Mouse (Mus musculus) limb, embryonic 12.5 days (tissue): Measurements from ENCODE around the gene Rnf220. TPM values are rescaled to one million over a fixed set of nuclear protein-coding genes. Genes with fewer than 3 reads are reported as not detected.

ENCODE experiments used
- ATAC-seq: fragments of 200-750 bp; cut with Nextera tagmentation; 2 replicates; pipeline ENCODE4 v1.8.0; 2017; ENCODE audit warnings: low read depth, moderate TSS enrichment; ENCODE audit not compliant: insufficient number of reproducible peaks, insufficient read depth, low FRiP score, low TSS enrichment
- H3K27ac ChIP-seq: fragments of 300-500 bp; sonication (generic); 2 replicates; pipeline ENCODE4 v1.5.1; 2016; ENCODE audit warnings: mild to moderate bottlenecking, moderate library complexity
- H3K27me3 ChIP-seq: fragments of 300-500 bp; sonication (generic); 2 replicates; pipeline ENCODE4 v1.6.1; 2016; ENCODE audit warnings: mild to moderate bottlenecking, moderate library complexity
- H3K36me3 ChIP-seq: fragments of 300-500 bp; sonication (generic); 2 replicates; pipeline ENCODE4 v1.6.1; 2016; ENCODE audit warnings: mild to moderate bottlenecking, moderate library complexity
- H3K4me1 ChIP-seq: fragments of 300-500 bp; sonication (generic); replicated peaks from 2 replicates; pipeline ENCODE4 v1.6.1; 2016
- H3K4me2 ChIP-seq: fragments of 300-500 bp; sonication (generic); 2 replicates; pipeline ENCODE4 v1.6.1; 2016; ENCODE audit warnings: mild to moderate bottlenecking, moderate library complexity
- H3K4me3 ChIP-seq: fragments of 300-500 bp; sonication (generic); replicated peaks from 2 replicates; pipeline ENCODE4 v1.5.1; 2016; ENCODE audit warnings: mild to moderate bottlenecking
- H3K9ac ChIP-seq: fragments of 300-500 bp; sonication (generic); replicated peaks from 2 replicates; pipeline ENCODE4 v1.6.1; 2016; ENCODE audit warnings: mild to moderate bottlenecking, moderate library complexity
- H3K9me3 ChIP-seq: fragments of 300-500 bp; sonication (generic); 2 replicates; pipeline ENCODE4 v1.6.1; 2016; ENCODE audit warnings: mild to moderate bottlenecking, moderate library complexity
- WGBS: fragments of 180-500 bp; shearing (Covaris S2); methylation state at CpG from one replicate; pipeline ENCODE4 v1.1.7; 2016; 5-methylcytosine and 5-hydroxymethylcytosine counted together
- polyA plus RNA-seq: library from polyadenylated mRNA; unstranded; fragments of >200 nt; fragmentation: Nextera tagmentation; extraction: Ambion mirVana; gene quantifications from 2 replicates; pipeline ENCODE4 v1.2.1, GENCODE M21; 2016

The Rnf220 gene
- polyA plus RNA-seq, result 112 and 119 TPM in 2 replicates

- Histone ChIP-seq H3K4me1 (peaks cover 27% of the 10 kb centered on the region), H3K4me3 (peak within 1 kb of the TSS; percentile 64), H3K9ac (peak within 1 kb of the TSS; percentile 72), H3K36me3 (peaks cover 10% of the 10 kb centered on the region; the same call in 1 of the 2 replicates), H3K9me3 (peaks cover 3% of the 10 kb centered on the region), H3K4me2 (peak within 1 kb of the TSS; percentile 91), H3K27ac (peak within 1 kb of the TSS; percentile 94), H3K27me3 (peaks cover 30% of the 10 kb centered on the region)
- under 1% methylated on average over 42 of the region's 42 CpGs for WGBS
- ATAC-seq, result peak; percentile 93
Observed at GRCm38 (mm10) chr4:117496482-117497165, at the start of gene Rnf220. Rnf220 (minus strand) TSS chr4:117497052.

- H3K36me3 ChIP-seq, result no peaks in the 10 kb centered on the region
- H3K4me2 ChIP-seq, result no peak overlapping the region
- no peaks in the 10 kb centered on the region for H3K9me3 ChIP-seq
- no peak overlapping the region for H3K4me3 ChIP-seq
- ATAC-seq, result no peak
- H3K27ac ChIP-seq, result no peak overlapping the region
- H3K4me1 ChIP-seq, result peaks cover 10% of the 10 kb centered on the region
- no peak overlapping the region for H3K9ac ChIP-seq
- no peaks in the 10 kb centered on the region for H3K27me3 ChIP-seq
- 87% methylated on average over 6 of the region's 6 CpGs for WGBS
Observed at GRCm38 (mm10) chr4:117546616-117547015, 49.8 kb upstream of the Rnf220 start.

DNA sequence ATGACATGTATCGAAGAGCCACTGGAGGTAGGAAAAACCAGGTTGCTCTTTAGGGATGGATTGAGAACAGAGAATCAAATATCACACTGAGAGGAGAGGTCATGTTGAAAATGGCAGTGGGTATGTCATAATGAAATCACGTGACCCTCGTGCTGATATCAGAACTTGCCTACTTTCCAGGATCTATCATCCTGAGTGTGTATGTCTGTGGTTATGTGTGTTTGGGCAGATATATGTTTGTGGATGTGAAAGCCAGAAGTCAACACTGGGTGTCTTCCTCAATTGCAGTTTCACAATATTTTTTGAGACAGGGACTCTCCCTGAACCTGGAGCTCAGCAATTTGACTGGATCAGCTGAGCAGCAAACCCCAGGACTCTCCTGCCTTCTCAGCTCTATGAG lies 48.6 kb upstream of the Rnf220 start:
- H3K4me3 ChIP-seq, result no peak overlapping the region
- H3K36me3 ChIP-seq, result no peaks in the 10 kb centered on the region
- 92% methylated on average over 3 of the region's 3 CpGs for WGBS
- H3K4me2 ChIP-seq, result no peak overlapping the region
- H3K4me1 ChIP-seq, result no peaks in the 10 kb centered on the region
- no peak for ATAC-seq
- H3K27me3 ChIP-seq, result no peaks in the 10 kb centered on the region
- H3K9me3 ChIP-seq, result no peaks in the 10 kb centered on the region
- H3K27ac ChIP-seq, result no peak overlapping the region
- H3K9ac ChIP-seq, result no peak overlapping the region

GRCm38 (mm10) chr4:117540571-117540970 lies 43.7 kb upstream of the Rnf220 start:
- peaks cover 9% of the 10 kb centered on the region; the same call in 1 of the 2 replicates for H3K4me1 ChIP-seq
- no peak overlapping the region for H3K4me2 ChIP-seq
- no peaks in the 10 kb centered on the region for H3K9me3 ChIP-seq
- H3K36me3 ChIP-seq, result no peaks in the 10 kb centered on the region
- WGBS, result 63% methylated on average over 5 of the region's 5 CpGs
- no peak for ATAC-seq
- no peaks in the 10 kb centered on the region for H3K27me3 ChIP-seq
- no peak overlapping the region for H3K4me3 ChIP-seq
- H3K27ac ChIP-seq, result no peak overlapping the region
- H3K9ac ChIP-seq, result no peak overlapping the region

DNA sequence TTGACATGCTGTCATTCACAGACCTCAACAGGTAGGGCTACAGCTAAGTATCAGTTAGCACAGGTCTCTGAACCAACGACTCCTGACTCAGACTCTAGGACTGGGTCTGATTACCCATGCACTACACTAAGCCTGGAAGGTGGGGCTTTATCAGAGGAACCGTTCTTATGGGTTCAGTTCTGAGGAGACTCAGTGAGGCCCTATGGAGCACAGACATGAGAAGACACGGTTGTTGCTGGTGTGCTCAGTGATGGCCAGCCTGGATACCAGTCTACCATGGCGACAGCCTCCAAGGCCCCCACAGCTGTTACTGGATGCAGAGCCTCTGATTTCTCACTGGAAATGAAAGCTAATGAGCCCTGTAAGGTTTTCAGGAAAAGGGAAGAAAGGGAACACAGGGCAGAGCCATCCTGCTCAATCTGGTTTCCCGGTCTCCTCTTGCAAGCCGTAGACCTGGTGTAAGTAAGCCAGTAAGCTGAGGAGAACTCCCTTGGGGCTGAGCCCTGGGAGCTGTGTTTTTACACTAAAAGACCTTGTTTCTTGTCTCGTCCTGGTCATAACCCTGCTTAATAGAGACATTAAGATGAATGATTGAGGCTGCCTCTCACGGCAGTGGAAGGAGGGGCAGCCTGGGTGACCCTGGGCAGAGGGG lies 42.6 kb upstream of the Rnf220 start:
- Histone ChIP-seq H3K4me2 (no peak overlapping the region), H3K36me3 (no peaks in the 10 kb centered on the region), H3K9me3 (no peaks in the 10 kb centered on the region), H3K27me3 (no peaks in the 10 kb centered on the region), H3K4me3 (no peak overlapping the region), H3K27ac (no peak overlapping the region), H3K4me1 (peaks cover 9% of the 10 kb centered on the region; the same call in 1 of the 2 replicates), H3K9ac (no peak overlapping the region)
- 63% methylated on average over 8 of the region's 8 CpGs for WGBS
- no peak for ATAC-seq

DNA sequence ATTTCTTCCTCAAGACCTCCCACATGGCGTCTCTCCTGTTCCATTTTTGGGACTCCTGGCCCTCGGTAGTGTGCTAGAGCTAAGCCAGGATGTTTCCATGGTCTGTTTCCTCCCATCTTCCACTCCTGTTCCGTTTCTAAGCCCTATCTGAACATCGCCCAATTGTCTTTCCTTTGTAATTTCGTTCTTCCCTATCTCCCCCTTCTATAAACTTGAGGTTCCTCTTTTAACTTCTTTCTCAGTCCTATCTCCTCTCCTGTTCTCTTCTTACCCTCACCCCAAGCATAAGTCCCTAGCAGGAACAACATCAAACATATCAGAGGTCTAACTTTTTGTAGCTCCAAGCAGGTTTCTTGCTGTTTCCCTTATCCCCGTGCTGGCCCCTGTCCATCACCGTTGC lies 40.1 kb upstream of the Rnf220 start:
- WGBS, result 92% methylated on average over 7 of the region's 7 CpGs
- no peak for ATAC-seq

DNA sequence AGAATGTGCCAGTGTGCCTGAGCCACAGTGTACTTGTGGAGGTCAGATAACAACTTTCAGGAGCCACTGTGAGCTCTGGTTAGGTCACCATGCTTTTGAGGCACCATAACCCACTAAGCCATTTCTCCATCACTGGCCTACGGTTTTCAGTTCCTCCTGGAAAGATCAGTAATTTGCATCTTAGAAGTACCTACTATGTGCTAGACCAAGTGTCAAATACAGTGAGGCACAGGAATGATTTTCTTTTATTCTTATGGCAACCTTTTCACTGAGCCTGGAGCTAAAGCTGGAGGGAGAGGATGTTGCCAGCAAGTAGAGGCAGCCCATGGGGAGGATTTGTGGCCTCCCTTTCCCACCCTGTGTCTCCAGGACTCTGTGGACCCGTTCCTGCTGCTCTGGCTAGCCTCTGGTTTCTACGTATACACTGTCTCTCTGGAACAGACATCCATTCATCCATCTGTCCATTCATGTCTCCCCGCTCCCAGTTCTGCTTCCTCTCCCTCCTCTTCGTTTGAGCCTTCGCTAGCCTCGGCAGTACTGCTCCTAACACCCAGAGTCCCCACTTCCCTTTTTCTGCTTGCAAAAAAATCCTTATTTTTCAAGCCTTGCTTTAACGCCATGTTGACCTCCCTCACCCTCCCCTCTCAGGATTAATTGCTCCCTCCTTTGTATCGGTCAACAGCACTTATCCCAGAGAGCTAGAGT lies 38.8 kb upstream of the Rnf220 start:
- ATAC-seq, result no peak
- Histone ChIP-seq H3K4me1 (peaks cover 9% of the 10 kb centered on the region; the same call in 1 of the 2 replicates), H3K36me3 (no peaks in the 10 kb centered on the region), H3K9me3 (no peaks in the 10 kb centered on the region), H3K27ac (no peak overlapping the region), H3K4me3 (no peak overlapping the region), H3K27me3 (no peaks in the 10 kb centered on the region), H3K4me2 (no peak overlapping the region), H3K9ac (no peak overlapping the region)
- 67% methylated on average over 9 of the region's 9 CpGs for WGBS

More for the DNA sequence above, 40.1 kb upstream of the Rnf220 start:
- Histone ChIP-seq H3K9me3 (no peaks in the 10 kb centered on the region), H3K27me3 (no peaks in the 10 kb centered on the region), H3K9ac (no peak overlapping the region), H3K4me2 (no peak overlapping the region), H3K27ac (no peak overlapping the region), H3K4me1 (peaks cover 9% of the 10 kb centered on the region; the same call in 1 of the 2 replicates), H3K36me3 (no peaks in the 10 kb centered on the region), H3K4me3 (no peak overlapping the region)

DNA sequence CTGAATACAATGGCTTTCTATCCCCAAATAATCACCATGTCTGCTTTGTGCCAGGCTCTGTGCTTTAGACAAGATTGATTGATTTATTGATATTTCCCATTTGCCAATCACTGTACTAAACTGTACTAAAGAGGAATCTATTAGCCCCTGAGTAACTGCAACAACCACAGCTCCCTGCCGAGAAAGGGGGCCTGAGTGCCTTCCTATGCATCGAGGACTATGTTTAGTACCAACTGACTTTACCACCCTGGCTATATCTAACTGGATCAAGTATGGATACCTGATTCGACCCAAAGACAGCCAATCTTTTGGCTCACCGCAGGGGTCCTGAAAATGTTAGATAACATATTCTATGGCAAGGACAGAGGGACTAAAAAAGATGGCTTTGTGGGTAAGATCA lies 33.0 kb upstream of the Rnf220 start:
- WGBS, result 81% methylated on average over 4 of the region's 4 CpGs
- H3K36me3 ChIP-seq, result no peaks in the 10 kb centered on the region
- H3K27me3 ChIP-seq, result peaks cover 6% of the 10 kb centered on the region
- no peak overlapping the region for H3K4me2 ChIP-seq
- H3K9ac ChIP-seq, result no peak overlapping the region
- peaks cover 16% of the 10 kb centered on the region for H3K4me1 ChIP-seq
- no peaks in the 10 kb centered on the region for H3K9me3 ChIP-seq
- no peak overlapping the region for H3K4me3 ChIP-seq
- no peak for ATAC-seq
- H3K27ac ChIP-seq, result no peak overlapping the region

GRCm38 (mm10) chr4:117527952-117528351 lies 31.1 kb upstream of the Rnf220 start:
- no peak overlapping the region for H3K9ac ChIP-seq
- ATAC-seq, result 0 out of 2 replicates have a peak, but pooled peaks have one; percentile 46
- no peak overlapping the region for H3K4me2 ChIP-seq
- WGBS, result 26% methylated on average over 1 of the region's 1 CpGs
- H3K27me3 ChIP-seq, result peaks cover 6% of the 10 kb centered on the region
- H3K9me3 ChIP-seq, result no peaks in the 10 kb centered on the region
- H3K4me3 ChIP-seq, result no peak overlapping the region
- H3K36me3 ChIP-seq, result no peaks in the 10 kb centered on the region
- no peak overlapping the region for H3K27ac ChIP-seq
- H3K4me1 ChIP-seq, result peaks cover 16% of the 10 kb centered on the region

GRCm38 (mm10) chr4:117527116-117527899 lies 30.5 kb upstream of the Rnf220 start:
- Histone ChIP-seq H3K4me1 (peaks cover 16% of the 10 kb centered on the region), H3K9ac (no peak overlapping the region), H3K36me3 (no peaks in the 10 kb centered on the region), H3K4me2 (no peak overlapping the region), H3K27me3 (peaks cover 6% of the 10 kb centered on the region), H3K9me3 (no peaks in the 10 kb centered on the region), H3K4me3 (no peak overlapping the region), H3K27ac (peak overlapping the region; percentile 50)
- ATAC-seq, result no peak
- WGBS, result 39% methylated on average over 9 of the region's 9 CpGs

DNA sequence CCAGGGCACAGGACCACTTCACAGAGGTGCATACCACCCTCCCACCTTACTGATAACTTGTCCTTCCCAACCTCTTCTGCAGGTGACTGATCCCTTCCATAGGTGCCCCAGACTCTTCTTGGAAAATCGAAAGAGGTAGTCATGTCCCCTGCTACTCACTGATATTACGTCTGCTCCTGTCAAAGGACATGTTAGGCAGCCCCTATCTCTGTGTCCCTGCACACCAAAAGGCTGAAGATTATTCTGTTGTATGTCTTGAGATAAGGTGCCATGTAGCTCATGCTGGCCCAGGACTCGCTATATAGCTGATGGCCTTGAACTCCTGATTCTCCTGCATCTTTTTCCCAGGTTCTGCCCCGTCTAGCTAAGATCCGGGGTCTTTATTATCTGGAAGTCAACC lies 29.1 kb upstream of the Rnf220 start:
- H3K4me1 ChIP-seq, result peaks cover 16% of the 10 kb centered on the region
- H3K4me3 ChIP-seq, result no peak overlapping the region
- H3K9me3 ChIP-seq, result no peaks in the 10 kb centered on the region
- H3K36me3 ChIP-seq, result no peaks in the 10 kb centered on the region
- no peak overlapping the region for H3K9ac ChIP-seq
- H3K4me2 ChIP-seq, result no peak overlapping the region
- 92% methylated on average over 5 of the region's 5 CpGs for WGBS
- no peak for ATAC-seq
- peaks cover 6% of the 10 kb centered on the region for H3K27me3 ChIP-seq
- H3K27ac ChIP-seq, result no peak overlapping the region
